26 mouse cellular contexts compared by ENCODE assay signal in the genomic region with DNA sequence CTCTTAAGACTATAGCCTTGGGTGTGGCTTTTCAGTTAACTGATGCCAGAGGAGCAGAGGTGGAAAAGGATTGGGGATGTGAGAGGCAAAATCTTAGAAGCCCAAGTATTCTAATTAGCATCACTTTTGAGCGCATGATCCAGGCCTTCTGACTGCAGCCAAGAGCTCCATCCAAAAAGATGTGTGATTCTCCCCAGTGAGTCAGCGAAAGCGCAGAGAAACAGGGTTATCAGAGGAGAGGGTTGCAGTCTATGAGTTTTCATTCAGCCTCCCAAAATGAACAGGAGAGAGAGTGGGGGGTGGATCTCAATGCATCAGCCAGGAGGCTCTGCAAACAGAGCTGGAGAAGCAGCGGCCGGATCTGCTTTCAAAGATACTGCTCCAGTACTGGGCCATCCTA. TPM values are rescaled to one million over a fixed set of nuclear protein-coding genes. Genes with fewer than 3 reads are reported as not detected.
DNase-seq lines count a peak whose midpoint lies in the region; ATAC-seq lines count a peak whose summit lies in the region.
"Had no signal": no experiment of that assay in that cellular context is flagged by ENCODE, and none has a peak within 500 bp of the region (broad histone marks: within the 10 kb centered on the region; RNA-seq: fewer than 3 reads in every experiment).

No protein-coding gene starts in this region.

- ATAC-seq in megakaryocyte-erythroid progenitor cell, adult 5-6 weeks (replicated peaks; ENCODE audit: low FRiP score, low TSS enrichment, poor library complexity, severe bottlenecking), result 0 out of 2 replicates have a peak, but pooled peaks have one; percentile 14
- ATAC-seq: CD4-positive, CD25-positive, alpha-beta regulatory T cell, adult 4 months; forebrain, embryonic 14.5 days; hindbrain, postnatal 0 days; inflammation-experienced regulatory T-cells, adult 6 months; intestine, embryonic 16.5 days had no signal

- DNase-seq in gastrocnemius, adult 18-20 months (ENCODE audit: low spot score), result peak; percentile 3
- DNase-seq in gastrocnemius, postnatal 4 days (ENCODE audit: low spot score in 2 of 2), result no peak
- peak; percentile 88 for DNase-seq in heart, adult 11 months
- DNase-seq in heart, adult 8-10 months (ENCODE audit: low spot score), result no peak
- DNase-seq in skeletal muscle tissue, adult 2 months (ENCODE audit: low read depth, low spot score), result peak; percentile 13
- no peak for DNase-seq in adrenal gland, postnatal 14 days
- DNase-seq in kidney, adult 9 months, result no peak
- DNase-seq: adrenal gland, adult 2 months; adrenal gland, postnatal 25 days; cerebellum, adult 11 months; cerebellum, adult 2 months; cerebellum, adult 9-11 months; cerebellum, postnatal 25 days; gastrocnemius, postnatal 14 days; heart, postnatal 10 days; heart, postnatal 36 days; kidney, adult 18-20 months had no signal

RNA-seq across cellular contexts. Expression of a gene that starts 45.1 kb away (rescaled TPM):
- under 1 TPM; 0.23 to 0.45 TPM for total RNA-seq in gastrocnemius, adult 18-20 months (2021)
- 1 to 10 TPM; 4.1 to 4.6 TPM for total RNA-seq in gastrocnemius, postnatal 4 days (2021)
- total RNA-seq in heart, adult 8-10 months (2022), result 10 to 100 TPM; 19.5 to 35.7 (median 26.7) TPM
- not detected in 2 replicates for total RNA-seq in megakaryocyte-erythroid progenitor cell, adult 5-6 weeks (2014; fragmentation: Nextera tagmentation)
- total RNA-seq in megakaryocyte-erythroid progenitor cell, adult 5-6 weeks (2017), result not detected in 2 replicates
- total RNA-seq in adrenal gland, postnatal 14 days (2021), result 0.56 and 1.1 TPM in 2 replicates
- total RNA-seq: adrenal gland, postnatal 25 days; common myeloid progenitor, adult 5-6 weeks; granulocyte monocyte progenitor cell, adult 5-6 weeks; MEL had no signal

Comparison
In these comparisons a context has a peak if more than half of its experiments do, and no peak if none do; other contexts are left out.
1. DNase-seq: peak in gastrocnemius, adult 18-20 months (single experiment), heart, adult 11 months (single experiment) and skeletal muscle tissue, adult 2 months (single experiment); none in gastrocnemius, postnatal 4 days (0 of 2), heart, adult 8-10 months (single experiment), adrenal gland, postnatal 14 days (single experiment) and kidney, adult 9 months (single experiment).